Mouse (Mus musculus): Measurements from ENCODE around the gene Tec.

DNA sequence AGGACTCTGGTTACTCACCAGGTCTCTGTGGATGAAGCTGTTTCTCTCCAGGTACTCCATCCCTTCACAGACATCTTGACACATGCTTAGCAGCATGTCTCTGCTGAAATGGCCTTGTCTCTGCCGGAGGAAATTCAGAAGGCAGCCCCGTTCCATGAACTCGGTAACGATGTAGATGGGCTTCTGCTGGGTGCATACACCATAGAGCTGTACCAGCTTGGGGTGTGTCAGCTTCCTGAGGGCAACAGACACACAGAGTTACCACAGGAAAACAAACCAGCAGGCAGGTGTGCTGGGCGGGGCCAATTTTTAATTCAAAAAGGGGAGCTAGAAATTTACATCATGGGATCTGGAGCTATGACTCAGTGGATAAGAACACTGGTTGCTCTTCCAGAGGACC lies 104.7 kb downstream of the Tec start:
- no peak for TF ChIP-seq CTCF (IDR thresholded peaks at IDR 0.05; ENCODE audit: borderline replicate concordance, extremely low read depth, insufficient read depth, insufficient read length)
- no peak for TF ChIP-seq POLR2A (IDR thresholded peaks at IDR 0.05; ENCODE audit: borderline replicate concordance, extremely low read depth, insufficient read depth, insufficient read length, poor library complexity, severe bottlenecking)
